Mouse (Mus musculus) CH12.LX (cell line): ENCODE measurements around the gene Scn4b. TPM values are rescaled to one million over a fixed set of nuclear protein-coding genes. Genes with fewer than 3 reads are reported as not detected.
A peak's percentile ranks its signal among the peaks of the same experiment; 100 is the strongest.

Experiments used
- DNase-seq: peaks from one replicate; pipeline ENCODE4 v3.0.0-alpha.2; 2013; ENCODE audit errors: extremely low read depth
- H3K27ac ChIP-seq: 2 replicates; pipeline ENCODE4 v1.5.1; 2012; ENCODE audit warnings: low read depth, mild to moderate bottlenecking, control low read depth, moderate library complexity; ENCODE audit not compliant: insufficient read depth
- H3K27me3 ChIP-seq: replicated peaks from 2 replicates; pipeline ENCODE3; 2012; ENCODE audit warnings: inconsistent platforms
- H3K36me3 ChIP-seq, 2 experiments: replicated peaks in 1 of 2; 2 replicates each; pipeline versions ENCODE3 to v1.6.1; 2012; ENCODE audit warnings: inconsistent platforms in 1 of 2, low read length in 1 of 2, mild to moderate bottlenecking in 1 of 2, mixed read lengths in 1 of 2, moderate library complexity in 1 of 2; ENCODE audit not compliant: control insufficient read depth in 1 of 2, insufficient read depth in 1 of 2
- H3K4me1 ChIP-seq, 2 experiments: 2 replicates each; pipeline ENCODE4 v1.6.1; 2012; ENCODE audit warnings: inconsistent platforms in 1 of 2, moderate library complexity in 1 of 2; ENCODE audit not compliant: insufficient read depth in 2 of 2, control insufficient read depth in 1 of 2
- H3K4me2 ChIP-seq: 2 replicates; pipeline ENCODE4 v1.6.1; 2012; ENCODE audit warnings: low read depth, mild to moderate bottlenecking, control low read depth; ENCODE audit not compliant: poor library complexity, insufficient read depth, severe bottlenecking
- H3K4me3 ChIP-seq, 3 experiments: fragments of 150-350 bp in 1 of 3; sonication (generic) in 1 of 3; replicated peaks in 1 of 3; 2 replicates each; pipeline versions ENCODE3 to v1.5.1; 2011 to 2012; ENCODE audit warnings: low read depth in 2 of 3, low read length in 2 of 3, mild to moderate bottlenecking in 2 of 3, moderate library complexity in 2 of 3, control low read depth in 1 of 3, improper control_type of control experiment in 1 of 3, inconsistent platforms in 1 of 3, mixed read lengths in 1 of 3; ENCODE audit not compliant: poor library complexity in 1 of 3
- H3K79me2 ChIP-seq: replicated peaks from 2 replicates; pipeline ENCODE4 v1.6.1; 2012; ENCODE audit warnings: mild to moderate bottlenecking, moderate library complexity; ENCODE audit not compliant: control insufficient read depth, poor library complexity, insufficient read depth, severe bottlenecking; ENCODE audit errors: extremely low read depth
- H3K9ac ChIP-seq: 2 replicates; pipeline ENCODE4 v1.6.1; 2012; ENCODE audit warnings: low read depth, mild to moderate bottlenecking, control low read depth, moderate library complexity; ENCODE audit not compliant: insufficient read depth
- H3K9me3 ChIP-seq: replicated peaks from 2 replicates; pipeline ENCODE3; 2012; ENCODE audit warnings: low read length, inconsistent platforms, mixed read lengths
- BHLHE40 ChIP-seq: IDR thresholded peaks from 2 replicates; pipeline ENCODE4 v1.6.1; 2011; ENCODE audit warnings: mild to moderate bottlenecking, low read depth, low read length, improper control_type of control experiment
- CTCF ChIP-seq, 2 experiments: IDR thresholded peaks in 1 of 2; conservative IDR thresholded peaks in 1 of 2; 2 replicates each; pipeline ENCODE4 v1.5.1; 2011 to 2012; ENCODE audit warnings: low read depth in 2 of 2, low read length in 2 of 2, improper control_type of control experiment in 1 of 2, inconsistent platforms in 1 of 2, mild to moderate bottlenecking in 1 of 2, moderate library complexity in 1 of 2
- E2F4 ChIP-seq: IDR thresholded peaks from 2 replicates; pipeline ENCODE4 v1.6.1; 2011; ENCODE audit warnings: low read depth, low read length, improper control_type of control experiment; ENCODE audit not compliant: insufficient replicate concordance
- EP300 ChIP-seq: IDR thresholded peaks from 2 replicates; pipeline ENCODE4 v1.6.1; 2011; ENCODE audit warnings: low read length, improper control_type of control experiment
- IRF4 ChIP-seq: IDR thresholded peaks from 2 replicates; pipeline ENCODE4 v1.6.1; 2014; ENCODE audit warnings: low read depth, mild to moderate bottlenecking, inconsistent platforms, low read length, improper control_type of control experiment
- JUND ChIP-seq: conservative IDR thresholded peaks from 2 replicates; pipeline ENCODE4 v1.6.1; 2011; ENCODE audit warnings: low read depth, low read length, improper control_type of control experiment
- MAX ChIP-seq: IDR thresholded peaks from 2 replicates; pipeline ENCODE4 v1.6.1; 2011; ENCODE audit warnings: low read length, improper control_type of control experiment
- MEF2A ChIP-seq: IDR thresholded peaks from 2 replicates; pipeline ENCODE4 v1.6.1; 2014; ENCODE audit warnings: low read depth, mild to moderate bottlenecking, inconsistent platforms, low read length, improper control_type of control experiment, borderline replicate concordance
- MXI1 ChIP-seq: IDR thresholded peaks from 2 replicates; pipeline ENCODE4 v1.6.1; 2011; ENCODE audit warnings: mild to moderate bottlenecking, low read depth, low read length, improper control_type of control experiment
- MYC ChIP-seq: IDR thresholded peaks from 2 replicates; pipeline ENCODE4 v1.6.1; 2011; ENCODE audit warnings: low read depth, mild to moderate bottlenecking, improper control_type of control experiment, low read length
- NELFE ChIP-seq: IDR thresholded peaks from 2 replicates; pipeline ENCODE4 v1.6.1; 2011; ENCODE audit warnings: low read depth, low read length, improper control_type of control experiment
- NRF1 ChIP-seq: IDR thresholded peaks from 2 replicates; pipeline ENCODE4 v1.6.1; 2014; ENCODE audit warnings: low read depth, mild to moderate bottlenecking, inconsistent platforms, low read length, improper control_type of control experiment, moderate library complexity
- POLR2A ChIP-seq: IDR thresholded peaks from 2 replicates; pipeline ENCODE4 v1.6.1; 2011; ENCODE audit warnings: low read depth, mild to moderate bottlenecking, improper control_type of control experiment, low read length
- RAD21 ChIP-seq: IDR thresholded peaks from 2 replicates; pipeline ENCODE4 v1.6.1; 2011; ENCODE audit warnings: low read depth, mild to moderate bottlenecking, low read length, improper control_type of control experiment, moderate library complexity
- SMC3 ChIP-seq: IDR thresholded peaks from 2 replicates; pipeline ENCODE4 v1.6.1; 2011; ENCODE audit warnings: low read depth, low read length, improper control_type of control experiment
- UBTF ChIP-seq: IDR thresholded peaks from 2 replicates; pipeline ENCODE4 v1.6.1; 2012; ENCODE audit warnings: low read depth, mild to moderate bottlenecking, inconsistent platforms, low read length, improper control_type of control experiment, moderate library complexity
- ZC3H11A ChIP-seq: IDR thresholded peaks from 2 replicates; pipeline ENCODE4 v1.6.1; 2012; ENCODE audit warnings: low read depth, mild to moderate bottlenecking, inconsistent platforms, low read length, improper control_type of control experiment
- ZKSCAN1 ChIP-seq: IDR thresholded peaks from 2 replicates; pipeline ENCODE4 v1.6.1; 2012; ENCODE audit warnings: low read depth, inconsistent platforms, low read length, improper control_type of control experiment, borderline replicate concordance
- ZNF384 ChIP-seq: IDR thresholded peaks from 2 replicates; pipeline ENCODE4 v1.6.1; 2012; ENCODE audit warnings: low read depth, low read length, improper control_type of control experiment, inconsistent platforms
- dilution Hi-C: fragments of 300-500 bp; cut with MboI; formaldehyde crosslinking; loops from 2 replicates; pipeline ENCODE4 v1.14.3; 2020; ENCODE audit warnings: low sequenced_read_pairs; ENCODE audit not compliant: extremely low pct_unique_long_range_greater_than_20kb, extremely low pct_ligation_motif_present
- in situ Hi-C: fragments of 300-500 bp; cut with MboI; formaldehyde crosslinking; loops from 3 replicates; pipeline ENCODE4 v1.14.3; 2019; ENCODE audit warnings: low sequenced_read_pairs, low pct_ligation_motif_present, low pct_unique_long_range_greater_than_20kb, mixed read lengths
- polyA plus RNA-seq: library from polyadenylated mRNA; unstranded; fragments of >175 nt; gene quantifications from 2 replicates; pipeline ENCODE4 v1.2.1, GENCODE M21; 2012; ENCODE audit warnings: low read depth; ENCODE audit not compliant: insufficient read length
- total RNA-seq, 2 experiments: library from RNA; depleted of rRNA; stranded (reverse); fragments of 300-350 nt in 1 of 2; fragments of >200 nt in 1 of 2; gene quantifications; 2 replicates each; pipeline ENCODE4 v1.2.3; 2012 to 2014

The Scn4b gene
- total and polyA plus RNA-seq, 3 experiments, result 0.04 TPM; not detected in 2

DNA sequence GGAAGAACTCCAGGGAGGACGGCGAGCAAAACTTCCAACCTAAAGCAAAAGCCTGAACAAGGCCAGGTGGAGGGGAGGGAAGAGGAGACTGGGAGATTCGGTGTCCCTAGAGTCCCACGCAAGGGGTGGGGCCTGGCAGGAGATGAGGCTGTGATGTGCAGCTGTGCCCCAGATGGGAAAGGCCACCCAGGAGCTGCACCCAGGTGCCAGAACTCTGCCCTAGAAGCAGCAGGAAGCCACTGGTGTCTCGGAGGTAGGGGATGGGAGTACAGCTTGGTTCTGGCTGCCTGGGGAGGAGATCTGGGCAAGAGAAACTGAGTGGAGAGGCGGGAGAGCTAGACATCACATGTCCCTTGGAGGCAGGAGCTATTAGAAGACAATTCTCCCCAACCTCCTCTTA, 17.2 kb upstream of the Scn4b start:
- H3K4me2 ChIP-seq, result no peak overlapping the region
- in situ Hi-C loops, result no loop called here
- no peaks in the 10 kb centered on the region for H3K79me2 ChIP-seq
- H3K36me3 ChIP-seq, result no peaks in the 10 kb centered on the region
- H3K4me1 ChIP-seq, result peaks cover 8 to 35% of the 10 kb centered on the region in 2 experiments
- no peak overlapping the region for H3K9ac ChIP-seq
- dilution Hi-C loops, result no loop called here
- no peaks in the 10 kb centered on the region for H3K9me3 ChIP-seq
- no peak overlapping the region for H3K27ac ChIP-seq
- peaks cover 48% of the 10 kb centered on the region for H3K27me3 ChIP-seq
- H3K4me3 ChIP-seq, result no peak overlapping the region
- no peak for DNase-seq
- TF ChIP-seq ZKSCAN1 (no peak), E2F4 (no peak), EP300 (no peak), POLR2A (no peak), SMC3 (no peak), UBTF (no peak), JUND (no peak)

DNA sequence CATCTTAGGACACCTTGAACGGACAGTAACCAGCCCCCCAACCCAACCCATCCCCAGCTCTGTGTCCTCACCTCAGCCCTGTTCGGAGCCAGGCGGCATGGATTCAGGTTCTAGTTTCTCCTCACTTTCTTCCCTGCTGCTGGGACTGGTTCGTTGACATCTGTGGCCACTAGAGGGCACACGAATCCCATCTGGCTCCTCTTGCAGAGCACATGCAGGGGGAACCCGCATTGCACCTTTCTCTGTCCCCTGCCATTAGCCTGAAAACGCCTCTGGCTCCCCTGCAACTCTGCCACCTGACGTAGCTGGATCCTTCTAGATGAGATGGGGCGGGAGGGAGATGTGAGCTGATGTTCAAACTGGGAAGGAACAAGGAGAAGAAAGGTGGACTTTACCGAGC, 16.4 kb upstream of the Scn4b start:
- peak; percentile 88 for TF ChIP-seq MYC
- peak; percentile 31; the same call in 1 of the 2 replicates for TF ChIP-seq NELFE
- TF ChIP-seq SMC3, result peak; percentile 92
- peak; percentile 89 for TF ChIP-seq MAX
- TF ChIP-seq ZNF384, result 0 out of 2 replicates have a peak, but pooled peaks have one; percentile 9
- peak; percentile 72 to 94 for TF ChIP-seq CTCF (conservative IDR thresholded peaks at IDR 0.05 in 1 of 2, IDR thresholded peaks at IDR 0.05 in 1 of 2; ENCODE audit: low read depth in 2 of 2, low read length in 2 of 2)
- TF ChIP-seq MEF2A, result no peak
- peak; percentile 10; the same call in 1 of the 2 replicates for TF ChIP-seq ZC3H11A
- peak; percentile 39; the same call in 1 of the 2 replicates for TF ChIP-seq IRF4
- peak; percentile 49; the same call in 1 of the 2 replicates for TF ChIP-seq MXI1
- no peak for TF ChIP-seq NRF1
- no peak for TF ChIP-seq E2F4
- TF ChIP-seq ZKSCAN1, result no peak
- peak; percentile 52 for TF ChIP-seq BHLHE40
- peak; percentile 84 for TF ChIP-seq RAD21
- H3K4me2 ChIP-seq, result peak overlapping the region; percentile 88
- no peaks in the 10 kb centered on the region for H3K36me3 ChIP-seq
- H3K9ac ChIP-seq, result no peak overlapping the region
- H3K27ac ChIP-seq, result no peak overlapping the region
- in situ Hi-C loops (no loop called here), dilution Hi-C loops (no loop called here)
- no peaks in the 10 kb centered on the region for H3K9me3 ChIP-seq
- DNase-seq, result peak; percentile 86
- no peaks in the 10 kb centered on the region for H3K79me2 ChIP-seq
- H3K27me3 ChIP-seq, result peaks cover 56% of the 10 kb centered on the region
- H3K4me3 ChIP-seq, result no peak overlapping the region
- H3K4me1 ChIP-seq, result peaks cover 8 to 34% of the 10 kb centered on the region in 2 experiments
